Mouse (Mus musculus): Measurements from ENCODE around the gene Tinagl1. TPM values are rescaled to one million over a fixed set of nuclear protein-coding genes. Genes with fewer than 3 reads are reported as not detected.

The Tinagl1 gene
- polyA plus RNA-seq, 1 experiment: 1.6 TPM

- Histone ChIP-seq H3K4me3 (no peak overlapping the region), H3K4me2 (ENCODE audit: low read depth) (no peak overlapping the region), H3K27me3 (ENCODE audit: control insufficient read depth, insufficient read depth, insufficient read length) (no peaks in the 10 kb centered on the region), H3K79me2 (ENCODE audit: control insufficient read depth, insufficient read depth) (no peaks in the 10 kb centered on the region), H3K36me3 (ENCODE audit: control insufficient read depth, insufficient read depth) (no peaks in the 10 kb centered on the region), H3ac (ENCODE audit: control insufficient read depth, insufficient read length) (no peak overlapping the region)
- TF ChIP-seq REST (IDR thresholded peaks at IDR 0.05; ENCODE audit: insufficient read depth, insufficient read length) (no peak), MYOD1 (IDR thresholded peaks at IDR 0.05; ENCODE audit: control insufficient read depth in 1 of 3, insufficient read length in 2 of 3, low read depth in 2 of 3) (no peak), POLR2A (IDR thresholded peaks at IDR 0.05; ENCODE audit: insufficient read length, low read depth) (no peak)
Measured at GRCm38 (mm10) chr4:130176156-130176720, 1.3 kb upstream of the Tinagl1 start.

DNA sequence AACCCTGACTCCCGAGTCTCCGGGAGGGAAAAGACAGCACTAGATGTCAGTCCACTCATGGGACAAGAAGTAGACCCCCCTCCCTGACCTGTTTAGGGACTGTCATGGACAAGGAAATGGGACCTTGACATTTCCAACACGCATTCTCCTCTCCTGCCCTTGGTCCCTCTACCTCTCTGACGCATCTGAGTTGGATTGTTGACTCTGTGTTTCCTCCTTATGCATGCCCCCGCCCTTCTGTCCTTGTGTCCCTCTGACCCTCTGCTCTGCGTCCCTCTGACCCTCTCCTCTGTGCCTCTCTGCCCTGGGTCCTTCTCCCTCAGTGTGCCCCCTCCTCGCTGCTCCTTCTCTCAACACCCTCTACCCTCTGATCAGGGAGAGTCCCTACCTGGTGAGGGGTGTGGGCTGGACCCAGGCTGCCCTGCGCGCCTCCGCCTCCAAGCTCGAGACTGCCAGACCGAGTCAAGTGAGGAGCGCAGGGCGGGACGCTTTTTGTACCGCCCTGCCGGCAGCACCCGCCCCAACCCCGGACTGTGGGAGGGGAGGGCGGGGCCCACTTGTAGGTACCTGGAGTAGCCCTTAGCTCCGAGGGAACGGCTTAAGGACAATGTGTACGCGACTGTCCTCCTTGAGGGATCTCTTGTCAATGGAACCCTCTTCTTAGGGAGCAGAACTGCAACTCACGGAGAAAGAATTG is 439 bp downstream of the Tinagl1 start:
- Histone ChIP-seq H3K4me3 (peak overlapping the region; percentile 8), H3K4me2 (ENCODE audit: low read depth) (peak overlapping the region; percentile 83), H3K79me2 (ENCODE audit: control insufficient read depth, insufficient read depth) (no peaks in the 10 kb centered on the region), H3K36me3 (ENCODE audit: control insufficient read depth, insufficient read depth) (no peaks in the 10 kb centered on the region), H3K27me3 (ENCODE audit: control insufficient read depth, insufficient read depth, insufficient read length) (no peaks in the 10 kb centered on the region), H3ac (ENCODE audit: control insufficient read depth, insufficient read length) (no peak overlapping the region)
- TF ChIP-seq MYOD1 (IDR thresholded peaks at IDR 0.05; ENCODE audit: control insufficient read depth in 1 of 3, insufficient read length in 2 of 3, low read depth in 2 of 3) (no peak), SRF (IDR thresholded peaks at IDR 0.05; ENCODE audit: control insufficient read depth, insufficient read length, low read depth) (no peak), CEBPB (IDR thresholded peaks at IDR 0.05; ENCODE audit: insufficient read depth, poor library complexity, severe bottlenecking) (no peak), POLR2A (IDR thresholded peaks at IDR 0.05; ENCODE audit: insufficient read length, low read depth) (no peak), E2F4 (IDR thresholded peaks at IDR 0.05; ENCODE audit: insufficient read depth) (no peak), POLR2AphosphoS2 (IDR thresholded peaks at IDR 0.05; ENCODE audit: insufficient read length, low read depth) (no peak), TCF3 (IDR thresholded peaks at IDR 0.05; ENCODE audit: insufficient read length, low read depth) (no peak), TCF12 (IDR thresholded peaks at IDR 0.05; ENCODE audit: insufficient read depth, poor library complexity, severe bottlenecking) (no peak), MAX (IDR thresholded peaks at IDR 0.05; ENCODE audit: low read depth) (no peak), REST (IDR thresholded peaks at IDR 0.05; ENCODE audit: insufficient read depth, insufficient read length) (no peak), MYOG (IDR thresholded peaks at IDR 0.05; ENCODE audit: control insufficient read depth in 1 of 3, insufficient read depth in 1 of 3, insufficient read length in 2 of 3, low read depth in 2 of 3) (no peak), USF1 (IDR thresholded peaks at IDR 0.05; ENCODE audit: low read depth) (no peak)

GRCm38 (mm10) chr4:130173911-130174311 is 1.0 kb downstream of the Tinagl1 start:
- Histone ChIP-seq H3K4me3 (no peak overlapping the region), H3K79me2 (ENCODE audit: control insufficient read depth, insufficient read depth) (no peaks in the 10 kb centered on the region)
- no peak for TF ChIP-seq MAX (IDR thresholded peaks at IDR 0.05; ENCODE audit: low read depth)
- no peak for TF ChIP-seq REST (IDR thresholded peaks at IDR 0.05; ENCODE audit: insufficient read depth, insufficient read length)
- no peak for TF ChIP-seq TCF3 (IDR thresholded peaks at IDR 0.05; ENCODE audit: insufficient read length, low read depth)
- no peak for TF ChIP-seq POLR2AphosphoS2 (IDR thresholded peaks at IDR 0.05; ENCODE audit: insufficient read length, low read depth)
- TF ChIP-seq MYOD1 (IDR thresholded peaks at IDR 0.05; ENCODE audit: control insufficient read depth in 1 of 3, insufficient read length in 2 of 3, low read depth in 2 of 3): no peak
- no peak for TF ChIP-seq POLR2A (IDR thresholded peaks at IDR 0.05; ENCODE audit: insufficient read length, low read depth)
- no peak for TF ChIP-seq CEBPB (IDR thresholded peaks at IDR 0.05; ENCODE audit: insufficient read depth, poor library complexity, severe bottlenecking)
- no peak for TF ChIP-seq MYOG (IDR thresholded peaks at IDR 0.05; ENCODE audit: control insufficient read depth in 1 of 3, insufficient read depth in 1 of 3, insufficient read length in 2 of 3, low read depth in 2 of 3)
- TF ChIP-seq SRF (IDR thresholded peaks at IDR 0.05; ENCODE audit: control insufficient read depth, insufficient read length, low read depth): no peak

GRCm38 (mm10) chr4:130173060-130173822 is 1.7 kb downstream of the Tinagl1 start:
- H3K4me3 ChIP-seq: no peak overlapping the region
- H3ac ChIP-seq (ENCODE audit: control insufficient read depth, insufficient read length): no peak overlapping the region
- no peak overlapping the region for H3K4me2 ChIP-seq (ENCODE audit: low read depth)
- H3K27me3 ChIP-seq (ENCODE audit: control insufficient read depth, insufficient read depth, insufficient read length): no peaks in the 10 kb centered on the region
- H3K79me2 ChIP-seq (ENCODE audit: control insufficient read depth, insufficient read depth): no peaks in the 10 kb centered on the region
- no peaks in the 10 kb centered on the region for H3K36me3 ChIP-seq (ENCODE audit: control insufficient read depth, insufficient read depth)
- TF ChIP-seq POLR2AphosphoS2 (IDR thresholded peaks at IDR 0.05; ENCODE audit: insufficient read length, low read depth): no peak
- no peak for TF ChIP-seq SRF (IDR thresholded peaks at IDR 0.05; ENCODE audit: control insufficient read depth, insufficient read length, low read depth)
- no peak for TF ChIP-seq USF1 (IDR thresholded peaks at IDR 0.05; ENCODE audit: low read depth)
- TF ChIP-seq POLR2A (IDR thresholded peaks at IDR 0.05; ENCODE audit: insufficient read length, low read depth): no peak
- TF ChIP-seq TCF12 (IDR thresholded peaks at IDR 0.05; ENCODE audit: insufficient read depth, poor library complexity, severe bottlenecking): no peak
- no peak for TF ChIP-seq REST (IDR thresholded peaks at IDR 0.05; ENCODE audit: insufficient read depth, insufficient read length)
- no peak for TF ChIP-seq MYOD1 (IDR thresholded peaks at IDR 0.05; ENCODE audit: control insufficient read depth in 1 of 3, insufficient read length in 2 of 3, low read depth in 2 of 3)
- no peak for TF ChIP-seq CEBPB (IDR thresholded peaks at IDR 0.05; ENCODE audit: insufficient read depth, poor library complexity, severe bottlenecking)
- no peak for TF ChIP-seq TCF3 (IDR thresholded peaks at IDR 0.05; ENCODE audit: insufficient read length, low read depth)
- no peak for TF ChIP-seq MAX (IDR thresholded peaks at IDR 0.05; ENCODE audit: low read depth)
- TF ChIP-seq E2F4 (IDR thresholded peaks at IDR 0.05; ENCODE audit: insufficient read depth): no peak
- no peak for TF ChIP-seq MYOG (IDR thresholded peaks at IDR 0.05; ENCODE audit: control insufficient read depth in 1 of 3, insufficient read depth in 1 of 3, insufficient read length in 2 of 3, low read depth in 2 of 3)

More at GRCm38 (mm10) chr4:130173911-130174311, 1.0 kb downstream of the Tinagl1 start:
- Histone ChIP-seq H3ac (ENCODE audit: control insufficient read depth, insufficient read length) (no peak overlapping the region), H3K27me3 (ENCODE audit: control insufficient read depth, insufficient read depth, insufficient read length) (no peaks in the 10 kb centered on the region), H3K36me3 (ENCODE audit: control insufficient read depth, insufficient read depth) (no peaks in the 10 kb centered on the region), H3K4me2 (ENCODE audit: low read depth) (peak overlapping the region; percentile 83)
